Mouse (Mus musculus) kidney, adult 2 months (tissue): ENCODE measurements at regions not wholly inside any gene's neighbourhood (a gene's known extent, or its start where the extent isn't known, plus 50 kb on each side); places are given as distances from the start of the nearest gene placed in this dataset.

ENCODE experiments used
- CTCF ChIP-seq: fragments of 200-500 bp; conservative IDR thresholded peaks from 2 replicates; pipeline ENCODE4 v1.5.1; 2011; ENCODE audit warnings: low read depth, mild to moderate bottlenecking, control low read depth, low read length, moderate library complexity, mixed read lengths; ENCODE audit not compliant: insufficient read depth, insufficient read length
- POLR2A ChIP-seq: fragments of 200-500 bp; IDR thresholded peaks from one replicate; pipeline ENCODE4 v1.6.1; 2011; ENCODE audit warnings: low read depth, low read length, control low read depth

DNA sequence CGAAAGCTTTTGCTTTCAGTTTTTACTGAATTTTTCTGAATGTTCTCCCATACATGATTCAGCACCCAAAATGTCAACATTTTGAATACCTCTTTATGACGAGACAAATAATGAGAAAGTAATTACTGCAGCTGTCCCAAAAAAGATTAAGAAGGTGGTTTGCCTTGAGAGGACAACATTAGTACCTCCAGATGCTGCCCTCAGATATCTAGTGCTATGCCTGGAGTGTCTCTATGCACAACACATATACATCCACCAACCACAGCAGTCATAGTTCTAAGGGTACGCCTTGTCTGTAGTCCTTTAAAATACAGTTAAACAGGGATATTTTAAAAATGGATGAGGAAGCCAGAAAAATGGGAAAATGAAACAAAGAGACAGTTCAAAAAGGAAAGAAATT, 81.1 kb upstream of the Gpc5 start:
- no peak for TF ChIP-seq CTCF
- TF ChIP-seq POLR2A, result no peak
